Mouse (Mus musculus) lung, postnatal 0 days (tissue): ENCODE results near the gene Cyp2d10. TPM values are rescaled to one million over a fixed set of nuclear protein-coding genes. Genes with fewer than 3 reads are reported as not detected.

ENCODE experiments used
- ATAC-seq: fragments of 200-750 bp; cut with Nextera tagmentation; 2 replicates; pipeline ENCODE4 v1.8.0; 2017; ENCODE audit warnings: moderate library complexity
- DNase-seq: peaks from one replicate; pipeline ENCODE4 v3.0.0-alpha.2; 2016; ENCODE audit warnings: low spot score
- H3K27ac ChIP-seq: fragments of 300-500 bp; sonication (generic); 2 replicates; pipeline ENCODE4 v1.5.1; 2014; ENCODE audit warnings: antibody characterized with exemption, mild to moderate bottlenecking, low read length, mixed read lengths
- H3K27me3 ChIP-seq: fragments of 300-500 bp; sonication (generic); replicated peaks from 2 replicates; pipeline ENCODE4 v1.6.1; 2014; ENCODE audit warnings: low read length, mixed read lengths; ENCODE audit not compliant: insufficient read depth
- H3K36me3 ChIP-seq: fragments of 300-500 bp; sonication (generic); 2 replicates; pipeline ENCODE4 v1.6.1; 2014; ENCODE audit warnings: low read length, mixed read lengths; ENCODE audit not compliant: insufficient read depth
- H3K4me1 ChIP-seq: fragments of 300-500 bp; sonication (generic); 2 replicates; pipeline ENCODE4 v1.6.1; 2014; ENCODE audit warnings: antibody characterized with exemption, low read depth, low read length, mixed read lengths; ENCODE audit not compliant: insufficient read depth
- H3K4me2 ChIP-seq: fragments of 300-500 bp; sonication (generic); replicated peaks from 2 replicates; pipeline ENCODE4 v1.6.1; 2014; ENCODE audit warnings: low read depth, mild to moderate bottlenecking, low read length, moderate library complexity, mixed read lengths
- H3K4me3 ChIP-seq: fragments of 300-500 bp; sonication (generic); 2 replicates; pipeline ENCODE4 v1.5.1; 2014; ENCODE audit warnings: low read depth, low read length
- H3K9ac ChIP-seq: fragments of 300-500 bp; sonication (generic); replicated peaks from 2 replicates; pipeline ENCODE4 v1.6.1; 2014; ENCODE audit warnings: low read depth, mild to moderate bottlenecking
- H3K9me3 ChIP-seq: fragments of 300-500 bp; sonication (generic); 2 replicates; pipeline ENCODE4 v1.6.1; 2016; ENCODE audit warnings: low read length, mixed read lengths
- CTCF ChIP-seq: IDR thresholded peaks from 2 replicates; pipeline ENCODE4 v1.5.1; 2016; ENCODE audit warnings: antibody characterized with exemption, mild to moderate bottlenecking
- EP300 ChIP-seq: IDR thresholded peaks from 2 replicates; pipeline ENCODE4 v1.6.1; 2016; ENCODE audit warnings: antibody characterized with exemption, mild to moderate bottlenecking, control low read depth
- WGBS: fragments of 180-500 bp; shearing (Covaris S2); extraction: QIAGEN DNeasy Blood & Tissue Kit; methylation state at CpG from one replicate; pipeline ENCODE4 v1.1.7; 2014; 5-methylcytosine and 5-hydroxymethylcytosine counted together
- polyA plus RNA-seq: library from polyadenylated mRNA; unstranded; fragments of >200 nt; fragmentation: Nextera tagmentation; extraction: Ambion mirVana; gene quantifications from 2 replicates; pipeline ENCODE4 v1.2.1, GENCODE M21; 2015

Cyp2d10 gene
- polyA plus RNA-seq, 1 experiment from 2014 or later: not detected

DNA sequence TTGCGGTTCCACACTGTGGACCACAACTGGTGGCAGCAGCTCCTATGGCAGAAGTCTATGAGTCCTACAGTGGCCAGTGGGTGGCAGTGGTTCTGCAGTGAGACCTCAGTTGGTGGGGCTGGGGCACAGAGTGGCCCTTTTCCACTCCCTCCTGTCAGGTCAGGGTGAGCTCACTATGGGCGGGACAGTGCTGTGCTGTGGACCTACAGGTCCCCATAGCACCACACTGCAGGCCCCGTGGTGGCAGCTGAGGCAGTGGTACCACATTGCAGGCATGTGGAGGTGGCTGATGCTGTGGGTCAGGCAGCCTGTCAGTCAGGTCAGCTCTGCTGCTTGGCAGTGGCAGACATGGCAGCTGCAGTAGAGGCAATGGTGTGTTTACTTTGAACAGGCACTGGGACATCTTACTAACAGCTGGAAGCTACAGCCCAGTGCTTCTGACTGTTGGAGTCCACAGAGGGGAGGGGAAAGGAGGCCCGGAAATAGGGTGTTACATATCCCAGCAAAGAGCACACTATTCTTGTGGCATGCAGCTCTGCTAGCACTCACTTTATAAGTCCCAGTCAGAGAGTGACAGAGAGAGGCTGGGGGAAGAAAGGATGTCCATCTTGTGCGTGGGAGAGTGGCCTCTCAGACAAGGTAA is 31.1 kb upstream of the Cyp2d10 start:
- Histone ChIP-seq H3K27ac (no peak overlapping the region), H3K4me2 (no peak overlapping the region), H3K36me3 (no peaks in the 10 kb centered on the region), H3K9me3 (no peaks in the 10 kb centered on the region), H3K4me3 (no peak overlapping the region), H3K9ac (no peak overlapping the region), H3K27me3 (no peaks in the 10 kb centered on the region), H3K4me1 (no peaks in the 10 kb centered on the region)
- no peak for TF ChIP-seq EP300
- TF ChIP-seq CTCF: peak; percentile 27; the same call in 1 of the 2 replicates
- ATAC-seq (peak; percentile 52), DNase-seq (peak; percentile 57)
- 45% methylated on average over 5 of the region's 5 CpGs for WGBS

DNA sequence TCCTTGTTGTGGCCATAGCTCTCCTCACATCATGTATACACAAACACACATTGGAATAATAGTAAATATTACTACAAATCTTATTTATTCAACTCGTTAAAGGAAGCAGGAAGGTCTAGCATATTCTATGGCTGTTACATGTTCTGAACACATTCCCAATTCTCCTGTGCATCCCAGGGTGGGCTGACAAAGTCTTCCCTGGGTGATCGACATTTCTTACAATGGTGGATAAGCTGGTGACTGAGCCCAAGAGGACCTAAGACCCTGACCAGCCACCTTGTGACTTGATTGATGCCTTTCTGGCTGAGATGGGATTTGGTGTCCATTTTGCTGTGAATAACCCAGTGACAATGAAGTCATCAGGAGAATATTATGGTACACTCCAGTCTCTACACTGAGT is 28.6 kb upstream of the Cyp2d10 start:
- ATAC-seq (no peak), DNase-seq (no peak)
- no peaks in the 10 kb centered on the region for H3K4me1 ChIP-seq
- H3K27me3 ChIP-seq: no peaks in the 10 kb centered on the region
- H3K4me3 ChIP-seq: no peak overlapping the region
- H3K9ac ChIP-seq: no peak overlapping the region
- WGBS: 77% methylated on average over 2 of the region's 2 CpGs
- no peaks in the 10 kb centered on the region for H3K9me3 ChIP-seq
- TF ChIP-seq CTCF (no peak), EP300 (no peak)
- no peak overlapping the region for H3K4me2 ChIP-seq
- no peaks in the 10 kb centered on the region for H3K36me3 ChIP-seq
- H3K27ac ChIP-seq: no peak overlapping the region

DNA sequence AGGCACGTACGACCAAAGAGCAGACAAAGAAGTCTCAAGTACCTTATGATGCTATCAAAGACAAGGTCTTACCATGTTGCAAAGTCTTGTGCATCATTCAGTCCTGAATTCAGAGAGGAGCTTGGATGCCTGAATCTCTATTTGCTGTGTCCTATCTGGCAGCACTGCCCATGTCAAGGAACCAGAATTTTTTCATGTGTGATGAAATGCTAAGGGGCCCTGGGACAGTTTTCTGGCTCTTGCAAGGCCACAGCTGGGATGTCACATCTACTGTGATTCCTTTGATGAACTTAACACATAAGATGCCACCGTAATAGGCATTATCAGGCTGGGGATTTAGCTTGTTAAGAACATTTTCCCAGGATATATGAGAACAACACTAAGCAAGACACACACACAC is 28.0 kb upstream of the Cyp2d10 start:
- H3K9me3 ChIP-seq: no peaks in the 10 kb centered on the region
- no peaks in the 10 kb centered on the region for H3K36me3 ChIP-seq
- no peaks in the 10 kb centered on the region for H3K4me1 ChIP-seq
- 64% methylated on average over 3 of the region's 3 CpGs for WGBS
- H3K27ac ChIP-seq: no peak overlapping the region
- DNase-seq: peak; percentile 5
- H3K4me2 ChIP-seq: no peak overlapping the region
- no peaks in the 10 kb centered on the region for H3K27me3 ChIP-seq
- H3K9ac ChIP-seq: no peak overlapping the region
- H3K4me3 ChIP-seq: no peak overlapping the region
- ATAC-seq: no peak
- TF ChIP-seq CTCF: no peak
- no peak for TF ChIP-seq EP300

DNA sequence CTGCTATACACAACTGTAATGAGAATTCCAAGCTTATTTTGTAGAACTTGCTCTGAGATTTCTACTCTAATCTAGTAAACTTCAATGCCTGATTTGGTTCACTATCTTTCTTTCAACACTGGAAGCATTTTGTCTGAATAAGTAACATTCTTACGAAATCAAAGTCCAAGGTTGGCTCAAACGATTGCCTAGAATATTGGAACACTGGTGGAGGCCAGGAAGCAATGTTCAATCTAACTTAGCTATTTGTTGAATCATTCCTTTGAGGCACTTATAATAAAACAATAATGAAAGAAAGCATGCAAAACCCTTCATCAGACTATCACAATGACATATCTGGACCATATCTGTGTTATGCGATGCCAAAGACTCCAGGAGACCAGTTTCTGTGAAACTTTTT is 27.5 kb upstream of the Cyp2d10 start:
- no peak for DNase-seq
- Histone ChIP-seq H3K4me2 (no peak overlapping the region), H3K4me1 (no peaks in the 10 kb centered on the region), H3K27me3 (no peaks in the 10 kb centered on the region), H3K9me3 (no peaks in the 10 kb centered on the region), H3K9ac (no peak overlapping the region), H3K36me3 (no peaks in the 10 kb centered on the region), H3K27ac (no peak overlapping the region), H3K4me3 (no peak overlapping the region)
- no peak for ATAC-seq
- no peak for TF ChIP-seq EP300
- TF ChIP-seq CTCF: no peak
- WGBS: 84% methylated on average over 3 of the region's 3 CpGs

DNA sequence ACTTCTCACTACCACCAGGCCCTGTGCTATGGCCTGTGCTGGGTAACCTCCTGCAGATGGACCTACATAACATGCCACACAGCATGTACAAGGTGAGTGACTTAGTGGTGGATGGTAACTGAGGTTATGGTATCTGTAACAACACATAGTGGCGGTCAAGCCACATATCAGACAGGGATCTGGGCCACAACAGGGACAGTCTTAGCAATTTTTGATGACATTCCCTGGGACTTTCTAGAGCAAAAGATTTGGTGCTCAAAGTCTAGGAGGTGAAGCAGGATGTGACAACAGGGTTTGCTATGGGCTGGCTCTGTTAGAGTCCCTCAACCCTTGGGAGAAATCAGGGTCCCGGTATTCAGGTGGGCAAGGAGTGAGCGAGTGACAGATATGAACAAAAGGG is 26.6 kb upstream of the Cyp2d10 start:
- Histone ChIP-seq H3K4me3 (no peak overlapping the region), H3K9me3 (no peaks in the 10 kb centered on the region), H3K4me1 (no peaks in the 10 kb centered on the region), H3K9ac (no peak overlapping the region), H3K36me3 (no peaks in the 10 kb centered on the region), H3K4me2 (no peak overlapping the region), H3K27ac (no peak overlapping the region), H3K27me3 (no peaks in the 10 kb centered on the region)
- 95% methylated on average over 3 of the region's 3 CpGs for WGBS
- TF ChIP-seq EP300: no peak
- no peak for TF ChIP-seq CTCF
- ATAC-seq (no peak), DNase-seq (no peak)

DNA sequence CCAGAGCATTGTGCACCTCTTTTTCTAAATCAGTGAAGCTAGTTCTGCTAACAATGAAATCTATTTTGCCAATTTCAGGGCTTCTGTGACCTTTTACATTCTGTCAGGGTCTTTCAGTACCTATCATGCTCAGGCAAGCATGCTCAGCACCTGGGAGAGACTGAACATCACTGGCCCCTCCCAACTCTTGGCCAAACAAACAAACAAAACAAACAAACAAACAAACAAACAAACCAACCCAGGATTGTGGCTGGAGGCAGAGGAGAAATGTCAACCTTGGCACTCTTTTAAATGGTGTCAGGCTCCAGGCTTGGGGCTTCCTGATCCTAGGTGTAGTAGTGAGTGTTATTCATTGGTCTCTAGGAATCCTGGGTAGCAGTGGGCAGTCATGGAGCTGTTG is 26.1 kb upstream of the Cyp2d10 start, which contains the start of gene Cyp2d9:
TSS of gene Cyp2d9 (plus strand) at position 301 of the 400 bp plus-strand sequence.
- DNase-seq (no peak), ATAC-seq (no peak)
- H3K9ac ChIP-seq: no peak within 1 kb of the TSS
- H3K9me3 ChIP-seq: no peaks in the 10 kb centered on the region
- H3K36me3 ChIP-seq: no peaks in the 10 kb centered on the region
- no peaks in the 10 kb centered on the region for H3K27me3 ChIP-seq
- no peak for TF ChIP-seq CTCF
- TF ChIP-seq EP300: no peak
- H3K4me3 ChIP-seq: no peak within 1 kb of the TSS
- no peak within 1 kb of the TSS for H3K27ac ChIP-seq
- H3K4me2 ChIP-seq: no peak within 1 kb of the TSS
- no peaks in the 10 kb centered on the region for H3K4me1 ChIP-seq

- Histone ChIP-seq H3K4me1 (no peaks in the 10 kb centered on the region), H3K9ac (no peak overlapping the region), H3K4me2 (no peak overlapping the region), H3K4me3 (no peak overlapping the region), H3K27me3 (no peaks in the 10 kb centered on the region), H3K9me3 (no peaks in the 10 kb centered on the region), H3K36me3 (no peaks in the 10 kb centered on the region), H3K27ac (no peak overlapping the region)
- 60% methylated on average over 3 of the region's 3 CpGs for WGBS
- ATAC-seq (no peak), DNase-seq (no peak)
- TF ChIP-seq EP300: no peak
- TF ChIP-seq CTCF: no peak
Observed at GRCm38 (mm10) chr15:82423471-82423870, 16.5 kb upstream of the Cyp2d10 start.
